In the genomic region with DNA sequence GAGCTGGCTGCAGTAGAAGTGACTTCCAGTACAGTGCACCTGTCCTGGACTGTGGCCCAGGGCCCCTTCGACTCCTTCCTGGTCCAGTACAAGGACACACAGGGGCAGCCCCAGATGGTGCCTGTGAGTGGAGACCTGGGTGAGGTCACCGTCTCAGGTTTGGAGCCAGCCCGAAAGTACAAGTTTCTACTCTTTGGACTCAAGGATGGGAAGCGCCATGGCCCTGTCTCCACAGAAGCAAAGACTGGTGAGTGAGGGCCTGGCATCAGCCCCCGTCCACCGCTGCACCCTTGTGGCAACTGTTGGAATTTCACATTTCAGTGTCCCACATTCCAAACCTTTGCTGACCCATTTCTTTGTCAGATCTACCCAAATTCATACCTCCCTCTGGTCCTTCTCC, we compare ENCODE assay signal across 8 mouse cellular contexts. TPM values are rescaled to one million over a fixed set of nuclear protein-coding genes. Genes with fewer than 3 reads are reported as not detected.
DNase-seq lines count a peak whose midpoint lies in the region; ATAC-seq and TF ChIP-seq lines count a peak whose summit lies in the region.

No protein-coding gene starts in this region.

- DNase-seq in midbrain, embryonic 14.5 days: peak; percentile 63
- DNase-seq in adrenal gland, adult 8-10 months: peak; percentile 66
- DNase-seq in embryonic facial prominence, embryonic 10.5 days (ENCODE audit: low spot score): peak; percentile 47
- DNase-seq in limb, embryonic 11.5 days (ENCODE audit: low spot score): peak; percentile 72
- DNase-seq in retina, postnatal 7 days (ENCODE audit: low read depth, low spot score): peak; percentile 19
- DNase-seq in T-cell, adult 2 months (ENCODE audit: low spot score): no peak

- H3K4me3 ChIP-seq in midbrain, embryonic 14.5 days (replicated peaks; ENCODE audit: low read depth, low read length): no peak overlapping the region
- no peak overlapping the region for H3K4me3 ChIP-seq in midbrain, embryonic 15.5 days
- no peak overlapping the region for H3K4me3 ChIP-seq in embryonic facial prominence, embryonic 10.5 days
- H3K4me3 ChIP-seq in intestine, postnatal 0 days (ENCODE audit: low read depth, low read length): no peak overlapping the region
- no peak overlapping the region for H3K4me3 ChIP-seq in limb, embryonic 11.5 days (ENCODE audit: low read depth, low read length)

- 52% methylated on average over 6 of the region's 6 CpGs for WGBS in midbrain, embryonic 14.5 days
- WGBS in midbrain, embryonic 15.5 days: 43% methylated on average over 6 of the region's 6 CpGs
- WGBS in embryonic facial prominence, embryonic 10.5 days: 41% methylated on average over 6 of the region's 6 CpGs
- 40% methylated on average over 6 of the region's 6 CpGs for WGBS in intestine, postnatal 0 days
- 47% methylated on average over 6 of the region's 6 CpGs for WGBS in limb, embryonic 11.5 days

- no peaks in the 10 kb centered on the region for H3K4me1 ChIP-seq in midbrain, embryonic 14.5 days (ENCODE audit: control insufficient read depth, insufficient read depth, low read length)
- no peaks in the 10 kb centered on the region for H3K4me1 ChIP-seq in midbrain, embryonic 15.5 days
- H3K4me1 ChIP-seq in embryonic facial prominence, embryonic 10.5 days: no peaks in the 10 kb centered on the region
- H3K4me1 ChIP-seq in intestine, postnatal 0 days (replicated peaks; ENCODE audit: control insufficient read depth, insufficient read depth, low read length): no peaks in the 10 kb centered on the region
- H3K4me1 ChIP-seq in limb, embryonic 11.5 days (ENCODE audit: control insufficient read depth, insufficient read depth, low read length): no peaks in the 10 kb centered on the region

- no peak for ATAC-seq in midbrain, embryonic 14.5 days (ENCODE audit: low FRiP score, low TSS enrichment)
- no peak for ATAC-seq in midbrain, embryonic 15.5 days (replicated peaks)
- ATAC-seq in intestine, postnatal 0 days: peak; percentile 35
- ATAC-seq in limb, embryonic 11.5 days (ENCODE audit: insufficient number of reproducible peaks, low FRiP score, low TSS enrichment, low read depth): no peak

- no peak overlapping the region for H3K4me2 ChIP-seq in midbrain, embryonic 14.5 days (ENCODE audit: low read length)
- no peak overlapping the region for H3K4me2 ChIP-seq in midbrain, embryonic 15.5 days
- no peak overlapping the region for H3K4me2 ChIP-seq in intestine, postnatal 0 days (replicated peaks; ENCODE audit: low read depth)
- H3K4me2 ChIP-seq in limb, embryonic 11.5 days (ENCODE audit: low read depth, severe bottlenecking): no peak overlapping the region

- TF ChIP-seq CTCF in intestine, postnatal 0 days (IDR thresholded peaks at IDR 0.05; ENCODE audit: low read depth): peak; percentile 79

- H3K27me3 ChIP-seq in midbrain, embryonic 14.5 days (ENCODE audit: control insufficient read depth, insufficient read depth, low read length): no peaks in the 10 kb centered on the region
- no peaks in the 10 kb centered on the region for H3K27me3 ChIP-seq in midbrain, embryonic 15.5 days (replicated peaks)
- H3K27me3 ChIP-seq in embryonic facial prominence, embryonic 10.5 days (replicated peaks; ENCODE audit: low read depth, poor library complexity, severe bottlenecking): no peaks in the 10 kb centered on the region
- no peaks in the 10 kb centered on the region for H3K27me3 ChIP-seq in intestine, postnatal 0 days (replicated peaks; ENCODE audit: control insufficient read depth, insufficient read depth, low read length)
- no peaks in the 10 kb centered on the region for H3K27me3 ChIP-seq in limb, embryonic 11.5 days (ENCODE audit: control insufficient read depth, insufficient read depth, low read length)

- H3K9ac ChIP-seq in midbrain, embryonic 14.5 days (replicated peaks; ENCODE audit: low read length): no peak overlapping the region
- H3K9ac ChIP-seq in midbrain, embryonic 15.5 days: no peak overlapping the region
- H3K9ac ChIP-seq in intestine, postnatal 0 days (ENCODE audit: low read depth, low read length): no peak overlapping the region
- H3K9ac ChIP-seq in limb, embryonic 11.5 days (ENCODE audit: low read length): no peak overlapping the region

- H3K9me3 ChIP-seq in midbrain, embryonic 14.5 days (ENCODE audit: control insufficient read depth, low read length): no peaks in the 10 kb centered on the region
- H3K9me3 ChIP-seq in midbrain, embryonic 15.5 days: no peaks in the 10 kb centered on the region
- no peaks in the 10 kb centered on the region for H3K9me3 ChIP-seq in embryonic facial prominence, embryonic 10.5 days
- H3K9me3 ChIP-seq in intestine, postnatal 0 days (ENCODE audit: control insufficient read depth): no peaks in the 10 kb centered on the region
- no peaks in the 10 kb centered on the region for H3K9me3 ChIP-seq in limb, embryonic 11.5 days (ENCODE audit: control insufficient read depth, low read length)

- no peaks in the 10 kb centered on the region for H3K36me3 ChIP-seq in midbrain, embryonic 14.5 days (ENCODE audit: control insufficient read depth, insufficient read depth, low read length)
- H3K36me3 ChIP-seq in midbrain, embryonic 15.5 days (replicated peaks): no peaks in the 10 kb centered on the region
- no peaks in the 10 kb centered on the region for H3K36me3 ChIP-seq in embryonic facial prominence, embryonic 10.5 days (replicated peaks)
- H3K36me3 ChIP-seq in intestine, postnatal 0 days (ENCODE audit: control insufficient read depth, insufficient read depth): no peaks in the 10 kb centered on the region
- H3K36me3 ChIP-seq in limb, embryonic 11.5 days (ENCODE audit: control insufficient read depth, insufficient read depth, low read length): no peaks in the 10 kb centered on the region

- H3K27ac ChIP-seq in midbrain, embryonic 14.5 days (replicated peaks; ENCODE audit: low read depth, low read length): no peak overlapping the region
- no peak overlapping the region for H3K27ac ChIP-seq in midbrain, embryonic 15.5 days
- H3K27ac ChIP-seq in embryonic facial prominence, embryonic 10.5 days (replicated peaks): no peak overlapping the region
- no peak overlapping the region for H3K27ac ChIP-seq in intestine, postnatal 0 days (ENCODE audit: low read depth, low read length)
- H3K27ac ChIP-seq in limb, embryonic 11.5 days (replicated peaks; ENCODE audit: low read depth, low read length): no peak overlapping the region

RNA-seq across cellular contexts. Expression of gene C4b, which starts 30.7 kb away (rescaled TPM):
- polyA plus RNA-seq in midbrain, embryonic 14.5 days (2014; fragmentation: Nextera tagmentation; extraction: Ambion mirVana): 0.09 TPM in 1 of 2 replicates, not detected in the other
- 0.22 TPM in 2 replicates for polyA plus RNA-seq in midbrain, embryonic 15.5 days (2015; fragmentation: Nextera tagmentation; extraction: Ambion mirVana)
- total RNA-seq in adrenal gland, adult 8-10 months (2022): 100 to 1,000 TPM; 116 to 180 (median 142) TPM
- not detected in 2 replicates for polyA plus RNA-seq in embryonic facial prominence, embryonic 10.5 days (2016; fragmentation: Nextera tagmentation; extraction: Ambion mirVana)
- polyA plus RNA-seq in intestine, postnatal 0 days (2015; fragmentation: Nextera tagmentation; extraction: Ambion mirVana): 1.2 and 1.6 TPM in 2 replicates
- not detected in 2 replicates for polyA plus RNA-seq in limb, embryonic 11.5 days (2014; fragmentation: Nextera tagmentation; extraction: Ambion mirVana)

RNA-seq across cellular contexts. Expression of gene Tnxb, which starts 42.6 kb away (rescaled TPM):
- 0.13 and 0.24 TPM in 2 replicates for polyA plus RNA-seq in midbrain, embryonic 14.5 days (2014; fragmentation: Nextera tagmentation; extraction: Ambion mirVana)
- 0.18 and 0.24 TPM in 2 replicates for polyA plus RNA-seq in midbrain, embryonic 15.5 days (2015; fragmentation: Nextera tagmentation; extraction: Ambion mirVana)
- total RNA-seq in adrenal gland, adult 8-10 months (2022): 10 to 100 TPM; 27.6 to 54.1 (median 41.4) TPM
- 0.03 TPM in 1 of 2 replicates, not detected in the other for polyA plus RNA-seq in embryonic facial prominence, embryonic 10.5 days (2016; fragmentation: Nextera tagmentation; extraction: Ambion mirVana)
- 1.4 and 1.9 TPM in 2 replicates for polyA plus RNA-seq in intestine, postnatal 0 days (2015; fragmentation: Nextera tagmentation; extraction: Ambion mirVana)
- not detected in 2 replicates for polyA plus RNA-seq in limb, embryonic 11.5 days (2014; fragmentation: Nextera tagmentation; extraction: Ambion mirVana)
